Mouse (Mus musculus): ENCODE measurements around the gene Cradd. TPM values are rescaled to one million over a fixed set of nuclear protein-coding genes. Genes with fewer than 3 reads are reported as not detected.

The Cradd gene
- total and polyA plus RNA-seq, 3 experiments = 1.9 to 9.0 TPM; not detected in 1

DNA sequence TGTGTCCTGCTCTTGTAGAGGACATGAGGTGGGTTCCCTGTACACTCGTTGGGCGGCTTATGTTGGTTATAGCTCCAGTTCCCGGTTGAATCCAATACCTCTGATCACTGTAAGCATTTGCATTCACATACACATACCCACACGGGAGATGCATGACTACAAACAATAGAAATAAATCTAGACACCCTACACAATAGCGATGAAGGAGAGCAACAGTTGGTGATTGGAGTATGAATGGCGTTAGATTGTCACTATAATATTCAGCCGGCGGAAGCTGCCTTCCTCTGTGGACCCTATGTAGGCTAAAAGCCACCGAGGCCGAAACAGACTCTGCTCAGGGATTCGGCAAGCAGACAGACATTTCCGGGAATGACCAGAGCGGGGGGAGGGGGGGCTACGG lies 44.2 kb upstream of the Cradd start:
- no peaks in the 10 kb centered on the region for H3K4me1 ChIP-seq (ENCODE audit: control insufficient read depth in 1 of 2, insufficient read depth in 2 of 2, low read length in 2 of 2)
- H3K9me3 ChIP-seq (replicated peaks; ENCODE audit: insufficient read depth, low read length) = no peaks in the 10 kb centered on the region
- TF ChIP-seq TBP (IDR thresholded peaks at IDR 0.05; ENCODE audit: low read depth, low read length) (no peak), GATA1 (IDR thresholded peaks at IDR 0.05; ENCODE audit: low read depth, low read length) (no peak), SIN3A (IDR thresholded peaks at IDR 0.05; ENCODE audit: low read length) (no peak)
- H3K27ac ChIP-seq (ENCODE audit: control insufficient read depth, low read depth, low read length) = no peak overlapping the region
- no peaks in the 10 kb centered on the region for H3K79me2 ChIP-seq (ENCODE audit: control insufficient read depth, insufficient read depth, low read length, poor library complexity)
- no peaks in the 10 kb centered on the region for H3K27me3 ChIP-seq (ENCODE audit: control insufficient read depth in 1 of 2, insufficient read depth in 2 of 2, low read length in 2 of 2)
- H3K36me3 ChIP-seq (ENCODE audit: control insufficient read depth in 1 of 2, insufficient read depth in 2 of 2, low read length in 2 of 2) = no peaks in the 10 kb centered on the region
- peak; percentile 50 for DNase-seq (ENCODE audit: low read depth, low spot score)
- H3K4me3 ChIP-seq (ENCODE audit: control insufficient read depth in 1 of 2, insufficient read depth in 1 of 2, low read depth in 2 of 2, low read length in 2 of 2) = peak overlapping the region; percentile 49 to 77
- peak overlapping the region; percentile 43 for H3K9ac ChIP-seq (ENCODE audit: control insufficient read depth, low read depth, low read length, poor library complexity, severe bottlenecking)

DNA sequence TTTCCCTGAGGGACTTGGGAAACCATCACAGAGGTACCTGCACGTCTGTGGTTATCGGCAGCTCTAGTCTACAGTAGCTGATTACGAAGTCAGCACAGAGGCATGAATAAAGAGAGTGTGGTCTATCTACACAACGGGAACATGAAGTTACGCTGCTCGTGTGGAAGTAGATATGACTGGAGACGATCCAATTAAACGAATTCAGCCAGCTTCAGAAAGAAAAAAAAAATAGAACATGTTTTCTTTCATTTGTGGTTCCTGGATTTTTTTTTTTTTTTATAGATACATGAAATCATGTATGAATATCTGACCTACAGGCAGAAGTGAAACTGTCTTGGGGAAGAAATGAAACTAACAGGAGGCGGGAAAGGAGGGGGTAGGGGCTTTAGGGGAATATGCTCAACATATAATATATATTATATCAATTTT lies 43.7 kb upstream of the Cradd start:
- no peaks in the 10 kb centered on the region for H3K4me1 ChIP-seq (ENCODE audit: control insufficient read depth in 1 of 2, insufficient read depth in 2 of 2, low read length in 2 of 2)
- DNase-seq (ENCODE audit: low read depth, low spot score) = peak; percentile 66
- peak overlapping the region; percentile 21 for H3K9ac ChIP-seq (ENCODE audit: control insufficient read depth, low read depth, low read length, poor library complexity, severe bottlenecking)
- TF ChIP-seq JUND (IDR thresholded peaks at IDR 0.05; ENCODE audit: low read depth, low read length) (no peak), TCF12 (IDR thresholded peaks at IDR 0.05; ENCODE audit: low read depth, low read length) (no peak), EP300 (IDR thresholded peaks at IDR 0.05; ENCODE audit: low read depth in 1 of 2, low read length in 2 of 2) (0 out of 4 replicates have a peak, but pooled peaks of 1 of the 2 experiments have one; percentile 14), POLR2AphosphoS2 (IDR thresholded peaks at IDR 0.05; ENCODE audit: low read length) (no peak), ZNF384 (IDR thresholded peaks at IDR 0.05; ENCODE audit: low read depth, low read length) (peak; percentile 66), SMC3 (IDR thresholded peaks at IDR 0.05; ENCODE audit: low read depth, low read length) (0 out of 2 replicates have a peak, but pooled peaks have one; percentile 10), GATA1 (IDR thresholded peaks at IDR 0.05; ENCODE audit: low read depth, low read length) (0 out of 2 replicates have a peak, but pooled peaks have one; percentile 44)
- H3K9me3 ChIP-seq (replicated peaks; ENCODE audit: insufficient read depth, low read length) = no peaks in the 10 kb centered on the region
- peak overlapping the region; percentile 41 to 77 for H3K4me3 ChIP-seq (ENCODE audit: control insufficient read depth in 1 of 2, insufficient read depth in 1 of 2, low read depth in 2 of 2, low read length in 2 of 2)
- H3K27me3 ChIP-seq (ENCODE audit: control insufficient read depth in 1 of 2, insufficient read depth in 2 of 2, low read length in 2 of 2) = no peaks in the 10 kb centered on the region
- H3K79me2 ChIP-seq (ENCODE audit: control insufficient read depth, insufficient read depth, low read length, poor library complexity) = no peaks in the 10 kb centered on the region
- H3K27ac ChIP-seq (ENCODE audit: control insufficient read depth, low read depth, low read length) = no peak overlapping the region
- H3K36me3 ChIP-seq (ENCODE audit: control insufficient read depth in 1 of 2, insufficient read depth in 2 of 2, low read length in 2 of 2) = no peaks in the 10 kb centered on the region

DNA sequence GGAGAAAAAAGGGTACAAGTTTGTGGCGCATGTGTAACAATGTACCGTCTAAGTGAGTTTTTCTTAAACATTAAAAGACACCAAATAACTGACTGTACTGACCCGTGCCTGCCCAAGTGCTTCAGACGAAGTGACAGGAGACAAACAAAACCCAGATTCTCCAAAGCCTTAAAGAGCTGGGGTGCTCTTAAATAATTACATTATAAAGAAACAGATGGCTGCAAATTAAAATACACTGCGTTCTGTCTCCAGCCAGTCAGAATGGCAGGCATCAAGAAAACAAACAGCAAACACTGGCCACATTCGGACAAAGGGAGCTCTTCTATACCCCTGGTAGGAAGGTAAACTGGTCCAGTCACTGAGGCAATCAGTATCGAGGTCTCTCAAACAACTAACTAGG lies 43.3 kb upstream of the Cradd start:
- Histone ChIP-seq H3K4me1 (ENCODE audit: control insufficient read depth in 1 of 2, insufficient read depth in 2 of 2, low read length in 2 of 2) (no peaks in the 10 kb centered on the region), H3K79me2 (ENCODE audit: control insufficient read depth, insufficient read depth, low read length, poor library complexity) (no peaks in the 10 kb centered on the region), H3K27ac (ENCODE audit: control insufficient read depth, low read depth, low read length) (no peak overlapping the region), H3K27me3 (ENCODE audit: control insufficient read depth in 1 of 2, insufficient read depth in 2 of 2, low read length in 2 of 2) (no peaks in the 10 kb centered on the region), H3K36me3 (ENCODE audit: control insufficient read depth in 1 of 2, insufficient read depth in 2 of 2, low read length in 2 of 2) (no peaks in the 10 kb centered on the region), H3K4me3 (ENCODE audit: control insufficient read depth in 1 of 2, insufficient read depth in 1 of 2, low read depth in 2 of 2, low read length in 2 of 2) (peak overlapping the region; percentile 41 to 77), H3K9ac (ENCODE audit: control insufficient read depth, low read depth, low read length, poor library complexity, severe bottlenecking) (peak overlapping the region; percentile 21), H3K9me3 (replicated peaks; ENCODE audit: insufficient read depth, low read length) (no peaks in the 10 kb centered on the region)
- no peak for DNase-seq (ENCODE audit: low read depth, low spot score)
- TF ChIP-seq MXI1 (IDR thresholded peaks at IDR 0.05; ENCODE audit: low read depth, low read length) (no peak), E2F4 (IDR thresholded peaks at IDR 0.05; ENCODE audit: borderline replicate concordance, low read depth, low read length) (no peak), MAFK (IDR thresholded peaks at IDR 0.05; ENCODE audit: borderline replicate concordance, low read depth, low read length) (no peak), KAT2A (conservative IDR thresholded peaks at IDR 0.05; ENCODE audit: low read depth, low read length) (no peak), ETS1 (IDR thresholded peaks at IDR 0.05; ENCODE audit: low read depth, low read length) (no peak), ZNF384 (IDR thresholded peaks at IDR 0.05; ENCODE audit: low read depth, low read length) (no peak), MEF2A (IDR thresholded peaks at IDR 0.05; ENCODE audit: extremely low read depth, insufficient replicate concordance, low read depth, low read length, poor library complexity, severe bottlenecking) (no peak), SMC3 (IDR thresholded peaks at IDR 0.05; ENCODE audit: low read depth, low read length) (no peak), ELF1 (IDR thresholded peaks at IDR 0.05; ENCODE audit: low read depth, low read length) (no peak), GATA1 (IDR thresholded peaks at IDR 0.05; ENCODE audit: low read depth, low read length) (no peak)
